Comparison of ENCODE assay signal across 8 mouse cellular contexts in the genomic region with DNA sequence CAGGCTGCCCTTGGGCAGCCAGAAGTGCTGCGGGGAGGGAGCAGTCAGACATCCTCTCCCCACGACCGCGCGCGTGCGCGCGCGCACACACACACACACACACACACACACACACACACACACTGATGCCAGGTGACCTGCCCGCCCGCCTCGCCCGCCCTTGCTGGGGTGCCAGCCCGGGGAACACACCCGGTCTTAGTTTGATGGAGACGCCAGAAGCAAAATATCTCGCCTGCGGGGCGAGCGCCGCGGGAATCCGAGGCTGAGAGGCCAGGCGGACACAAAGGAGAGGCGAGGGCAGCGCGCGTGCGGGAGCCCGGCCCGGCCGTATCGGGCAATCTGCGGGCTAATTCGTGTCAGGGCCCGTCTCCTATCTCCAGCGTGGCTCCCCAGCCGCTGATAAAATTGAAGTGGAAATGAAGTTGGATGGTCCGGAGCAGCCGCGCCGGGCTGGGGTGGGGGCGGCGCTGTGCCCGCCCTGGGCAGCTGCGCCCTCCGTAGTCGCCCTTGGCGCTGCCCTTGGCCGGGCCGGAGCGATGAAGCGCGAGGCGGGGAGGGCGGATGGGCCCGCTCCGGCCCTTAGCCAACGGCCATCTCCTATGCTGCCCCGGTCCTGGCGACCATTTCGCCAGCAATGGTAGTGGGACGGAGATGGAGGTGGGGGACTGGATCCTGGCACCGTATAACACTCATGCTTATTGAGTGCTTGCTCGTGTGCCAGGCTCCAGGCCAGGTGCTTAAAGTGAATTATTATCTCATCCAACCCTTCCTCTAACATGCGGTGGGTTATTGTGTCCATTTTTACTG.
DNase-seq lines count a peak whose midpoint lies in the region; ATAC-seq lines count a peak whose summit lies in the region.

No protein-coding gene starts in this region.

- 2% methylated on average over 67 of the region's 67 CpGs for WGBS in forebrain, embryonic 10.5 days
- WGBS in hindbrain, embryonic 16.5 days: 1% methylated on average over 57 of the region's 67 CpGs
- 4% methylated on average over 67 of the region's 67 CpGs for WGBS in liver, embryonic 13.5 days (ENCODE audit: insufficient replicate concordance)

- DNase-seq in frontal cortex, postnatal 14 days (ENCODE audit: low spot score in 2 of 2): no peak
- DNase-seq in adrenal gland, postnatal 25 days: peak; percentile 36
- DNase-seq in forebrain, embryonic 10.5 days (ENCODE audit: extremely low spot score, low spot score): peak; percentile 54
- no peak for DNase-seq in liver, embryonic 13.5 days
- peak; percentile 24 for DNase-seq in right cerebral cortex, postnatal 25 days
- DNase-seq in gastrocnemius, postnatal 14 days: no peak

- H3K4me1 ChIP-seq in forebrain, embryonic 10.5 days: peaks cover 36% of the 10 kb centered on the region
- peaks cover 14% of the 10 kb centered on the region for H3K4me1 ChIP-seq in hindbrain, embryonic 16.5 days (ENCODE audit: control insufficient read depth, insufficient read depth, low read depth, low read length)
- H3K4me1 ChIP-seq in liver, embryonic 13.5 days (replicated peaks): no peaks in the 10 kb centered on the region

- no peaks in the 10 kb centered on the region for H3K36me3 ChIP-seq in forebrain, embryonic 10.5 days (replicated peaks)
- H3K36me3 ChIP-seq in hindbrain, embryonic 16.5 days (ENCODE audit: control insufficient read depth, insufficient read depth, low read length): no peaks in the 10 kb centered on the region
- H3K36me3 ChIP-seq in liver, embryonic 13.5 days: no peaks in the 10 kb centered on the region

- H3K27me3 ChIP-seq in forebrain, embryonic 10.5 days (ENCODE audit: poor library complexity, severe bottlenecking): peaks cover 86% of the 10 kb centered on the region
- no peaks in the 10 kb centered on the region; the same call in 1 of the 2 replicates for H3K27me3 ChIP-seq in hindbrain, embryonic 16.5 days (replicated peaks; ENCODE audit: control insufficient read depth, insufficient read depth, low read length)
- H3K27me3 ChIP-seq in liver, embryonic 13.5 days: peaks cover 83% of the 10 kb centered on the region

- H3K4me2 ChIP-seq in hindbrain, embryonic 16.5 days (ENCODE audit: low read length): peak overlapping the region; percentile 91
- H3K4me2 ChIP-seq in liver, embryonic 13.5 days: peak overlapping the region; percentile 44

- peak; percentile 55 for ATAC-seq in frontal cortex, adult (ENCODE audit: low TSS enrichment)
- ATAC-seq in hindbrain, embryonic 16.5 days: peak; percentile 71
- ATAC-seq in liver, embryonic 13.5 days (ENCODE audit: low read depth): no peak

- H3K27ac ChIP-seq in forebrain, embryonic 10.5 days: peak overlapping the region; percentile 90
- H3K27ac ChIP-seq in hindbrain, embryonic 16.5 days (ENCODE audit: low read depth, low read length): peak overlapping the region; percentile 65
- no peak overlapping the region for H3K27ac ChIP-seq in liver, embryonic 13.5 days

- intact Hi-C loops in gastrocnemius, postnatal 14 days (cut with DNase I; ENCODE audit: low total_unique reads): no loop called here

- H3K9ac ChIP-seq in hindbrain, embryonic 16.5 days (ENCODE audit: low read depth, low read length): peak overlapping the region; percentile 79
- no peak overlapping the region for H3K9ac ChIP-seq in liver, embryonic 13.5 days

- H3K9me3 ChIP-seq in forebrain, embryonic 10.5 days: peaks cover 5% of the 10 kb centered on the region; the same call in 1 of the 2 replicates
- peaks cover 2% of the 10 kb centered on the region; the same call in 1 of the 2 replicates for H3K9me3 ChIP-seq in hindbrain, embryonic 16.5 days (ENCODE audit: control insufficient read depth, low read length)
- peaks cover 4% of the 10 kb centered on the region; the same call in 1 of the 2 replicates for H3K9me3 ChIP-seq in liver, embryonic 13.5 days (replicated peaks)

- H3K4me3 ChIP-seq in forebrain, embryonic 10.5 days: peak overlapping the region; percentile 63
- peak overlapping the region; percentile 46 for H3K4me3 ChIP-seq in hindbrain, embryonic 16.5 days (ENCODE audit: low read length)
- peak overlapping the region; percentile 23 for H3K4me3 ChIP-seq in liver, embryonic 13.5 days (replicated peaks)

Comparison
In these comparisons a context has a peak if more than half of its experiments do, and no peak if none do; other contexts are left out.
1. DNase-seq: peak in adrenal gland, postnatal 25 days (single experiment), forebrain, embryonic 10.5 days (single experiment) and right cerebral cortex, postnatal 25 days (single experiment); none in frontal cortex, postnatal 14 days (0 of 2), liver, embryonic 13.5 days (single experiment) and gastrocnemius, postnatal 14 days (single experiment).
2. Peak in every context shown above with its lines, with median percentiles within 50 percentile points of each other: H3K4me3 ChIP-seq.